Mouse (Mus musculus) heart, adult 2 months (tissue): ENCODE results near the gene Gng5.

ENCODE experiments used
- CTCF ChIP-seq: fragments of 200-600 bp; IDR thresholded peaks from 2 replicates; pipeline ENCODE4 v1.8.1; 2022; ENCODE audit warnings: antibody characterized with exemption, mild to moderate bottlenecking, moderate library complexity
- EP300 ChIP-seq: fragments of 200-500 bp; IDR thresholded peaks from 2 replicates; pipeline ENCODE4 v1.6.1; 2011; ENCODE audit warnings: low read depth, low read length, control low read depth; ENCODE audit not compliant: insufficient read depth
- POLR2A ChIP-seq: fragments of 200-500 bp; IDR thresholded peaks from 2 replicates; pipeline ENCODE4 v1.6.1; 2011; ENCODE audit warnings: mild to moderate bottlenecking, low read depth, low read length, control low read depth; ENCODE audit not compliant: insufficient read depth

DNA sequence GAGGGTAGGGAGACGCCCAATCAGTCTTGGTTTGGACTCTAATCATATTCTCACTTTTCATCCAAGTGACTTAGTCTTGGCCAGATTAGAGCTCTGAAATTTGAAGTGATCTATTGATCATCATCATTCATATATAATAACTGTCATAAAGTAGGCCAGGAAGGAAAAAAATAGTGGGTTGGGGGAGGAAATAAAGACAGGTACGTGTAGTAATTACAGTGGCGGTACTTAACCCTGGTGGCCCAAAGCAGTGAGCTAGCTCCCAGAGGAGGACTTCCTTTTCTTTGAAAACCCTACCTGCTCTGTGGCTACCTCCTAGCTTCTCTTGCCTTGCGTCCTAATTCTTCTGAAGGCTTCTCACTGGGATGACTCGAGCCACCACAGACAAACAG lies 1.2 kb downstream of the Gng5 start:
- TF ChIP-seq EP300, result no peak
- no peak for TF ChIP-seq CTCF
- no peak for TF ChIP-seq POLR2A
